Mouse (Mus musculus): ENCODE data around the gene Armc8. TPM values are rescaled to one million over a fixed set of nuclear protein-coding genes. Genes with fewer than 3 reads are reported as not detected.

Armc8 gene
- polyA plus RNA-seq, 1 experiment from 2014 or later = 20.5 TPM

GRCm38 (mm10) chr9:99431963-99432362 lies 136.7 kb downstream of the Armc8 start:
- Histone ChIP-seq H3K9me3 (replicated peaks) (no peaks in the 10 kb centered on the region), H3K4me3 (replicated peaks) (no peak overlapping the region), H3K4me1 (peaks cover 48% of the 10 kb centered on the region), H3K27ac (replicated peaks) (no peak overlapping the region), H3K9ac (no peak overlapping the region), H3K27me3 (no peaks in the 10 kb centered on the region), H3K4me2 (replicated peaks) (no peak overlapping the region), H3K36me3 (no peaks in the 10 kb centered on the region)
- ATAC-seq (ENCODE audit: insufficient number of reproducible peaks, low FRiP score, low TSS enrichment, low read depth) = no peak
- WGBS = 76% methylated on average over 6 of the region's 6 CpGs

- Histone ChIP-seq H3K4me1 (peaks cover 46% of the 10 kb centered on the region), H3K4me2 (replicated peaks) (no peak overlapping the region), H3K27me3 (no peaks in the 10 kb centered on the region), H3K27ac (replicated peaks) (no peak overlapping the region), H3K9me3 (replicated peaks) (no peaks in the 10 kb centered on the region), H3K9ac (no peak overlapping the region), H3K36me3 (no peaks in the 10 kb centered on the region), H3K4me3 (replicated peaks) (no peak overlapping the region)
- no peak for ATAC-seq (ENCODE audit: insufficient number of reproducible peaks, low FRiP score, low TSS enrichment, low read depth)
- WGBS = 93% methylated on average over 8 of the region's 8 CpGs
Observed at GRCm38 (mm10) chr9:99431346-99431745, 137.4 kb downstream of the Armc8 start.

- Histone ChIP-seq H3K4me3 (replicated peaks) (no peak overlapping the region), H3K4me1 (peaks cover 45% of the 10 kb centered on the region), H3K4me2 (replicated peaks) (no peak overlapping the region), H3K9me3 (replicated peaks) (no peaks in the 10 kb centered on the region), H3K27ac (replicated peaks) (no peak overlapping the region), H3K27me3 (no peaks in the 10 kb centered on the region), H3K36me3 (no peaks in the 10 kb centered on the region), H3K9ac (no peak overlapping the region)
- 73% methylated on average over 6 of the region's 6 CpGs for WGBS
- no peak for ATAC-seq (ENCODE audit: insufficient number of reproducible peaks, low FRiP score, low TSS enrichment, low read depth)
Observed at GRCm38 (mm10) chr9:99430806-99431205, 137.9 kb downstream of the Armc8 start.

- Histone ChIP-seq H3K27me3 (no peaks in the 10 kb centered on the region), H3K9me3 (replicated peaks) (no peaks in the 10 kb centered on the region), H3K4me1 (peaks cover 46% of the 10 kb centered on the region), H3K9ac (no peak overlapping the region), H3K4me3 (replicated peaks) (no peak overlapping the region), H3K27ac (replicated peaks) (no peak overlapping the region), H3K4me2 (replicated peaks) (no peak overlapping the region), H3K36me3 (no peaks in the 10 kb centered on the region)
- 83% methylated on average over 3 of the region's 3 CpGs for WGBS
- ATAC-seq (ENCODE audit: insufficient number of reproducible peaks, low FRiP score, low TSS enrichment, low read depth) = no peak
Observed at GRCm38 (mm10) chr9:99429845-99430244, 138.9 kb downstream of the Armc8 start.

- no peak overlapping the region for H3K4me2 ChIP-seq (replicated peaks)
- no peak overlapping the region for H3K4me3 ChIP-seq (replicated peaks)
- no peak overlapping the region for H3K27ac ChIP-seq (replicated peaks)
- H3K4me1 ChIP-seq = peaks cover 45% of the 10 kb centered on the region
- no peaks in the 10 kb centered on the region for H3K27me3 ChIP-seq
- H3K9me3 ChIP-seq (replicated peaks) = no peaks in the 10 kb centered on the region
- no peak overlapping the region for H3K9ac ChIP-seq
- H3K36me3 ChIP-seq = no peaks in the 10 kb centered on the region
- ATAC-seq (ENCODE audit: insufficient number of reproducible peaks, low FRiP score, low TSS enrichment, low read depth) = no peak
- WGBS = 49% methylated on average over 11 of the region's 11 CpGs
Observed at GRCm38 (mm10) chr9:99428601-99429331, 139.9 kb downstream of the Armc8 start.

Other genes with a start within 250 kb of the Armc8 start
- 1.7 and 2.5 TPM in 2 replicates for gene Esyt3, start 210.3 kb downstream of the Armc8 start, polyA plus RNA-seq (2015; fragmentation: Nextera tagmentation; extraction: Ambion mirVana)
- 25.2 and 25.4 TPM in 2 replicates for gene Mras, start 131.5 kb downstream of the Armc8 start, polyA plus RNA-seq (2015; fragmentation: Nextera tagmentation; extraction: Ambion mirVana)
- 6.2 and 11.2 TPM in 2 replicates for gene Nme9, start 117.4 kb downstream of the Armc8 start, polyA plus RNA-seq (2015; fragmentation: Nextera tagmentation; extraction: Ambion mirVana)
- gene Dbr1, start 6.9 kb upstream of the Armc8 start, polyA plus RNA-seq (2015; fragmentation: Nextera tagmentation; extraction: Ambion mirVana) = 23.4 and 27.2 TPM in 2 replicates
- gene A4gnt, start 43.6 kb upstream of the Armc8 start, polyA plus RNA-seq (2015; fragmentation: Nextera tagmentation; extraction: Ambion mirVana) = not detected in 2 replicates
- gene Dzip1l, start 60.6 kb upstream of the Armc8 start, polyA plus RNA-seq (2015; fragmentation: Nextera tagmentation; extraction: Ambion mirVana) = 26.7 and 29.1 TPM in 2 replicates
- not detected in 2 replicates for gene Cldn18, start 148.4 kb upstream of the Armc8 start, polyA plus RNA-seq (2015; fragmentation: Nextera tagmentation; extraction: Ambion mirVana)